Mouse (Mus musculus) brain, embryonic 14.5 days (tissue): ENCODE results near the gene Tmem246.

Source experiments
- CTCF ChIP-seq: fragments of 200-500 bp; IDR thresholded peaks from 2 replicates; pipeline ENCODE4 v1.5.1; 2012; ENCODE audit warnings: inconsistent platforms, mild to moderate bottlenecking, moderate library complexity, borderline replicate concordance; ENCODE audit not compliant: insufficient read depth, insufficient read length; ENCODE audit errors: extremely low read depth
- POLR2A ChIP-seq: fragments of 200-500 bp; IDR thresholded peaks from 2 replicates; pipeline ENCODE4 v1.6.1; 2012; ENCODE audit warnings: mild to moderate bottlenecking, inconsistent platforms, borderline replicate concordance; ENCODE audit not compliant: poor library complexity, insufficient read depth, insufficient read length, severe bottlenecking; ENCODE audit errors: extremely low read depth

GRCm38 (mm10) chr4:49539665-49540064, 58.0 kb downstream of the Tmem246 start:
- TF ChIP-seq POLR2A (no peak), CTCF (no peak)
